In the genomic region with DNA sequence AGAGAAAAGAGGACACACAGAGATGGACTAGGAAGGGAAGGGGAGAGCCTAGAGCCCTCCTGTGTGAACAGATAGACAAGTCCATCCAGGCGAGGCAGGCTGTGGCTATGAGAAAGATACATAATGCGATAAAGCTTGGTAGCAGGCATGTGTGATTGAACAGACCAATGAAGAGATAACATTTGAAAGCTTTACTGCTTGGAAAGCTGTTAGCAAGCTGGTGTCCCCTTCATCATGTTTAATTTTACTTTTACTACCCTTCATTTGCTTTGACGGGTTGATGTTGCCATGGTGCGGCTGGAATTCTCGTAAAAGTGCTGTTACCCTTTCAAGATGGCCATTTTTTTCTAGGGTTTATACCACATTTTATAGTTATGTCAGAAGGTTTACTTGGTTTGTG, we compare ENCODE assay signal across 18 mouse cellular contexts.
DNase-seq lines count a peak whose midpoint lies in the region; ATAC-seq and TF ChIP-seq lines count a peak whose summit lies in the region.
"Had no signal": no experiment of that assay in that cellular context is flagged by ENCODE, and none has a peak within 500 bp of the region (broad histone marks: within the 10 kb centered on the region; RNA-seq: fewer than 3 reads in every experiment).

No protein-coding gene starts in this region.

- WGBS in heart, embryonic 11.5 days (ENCODE audit: insufficient replicate concordance): 74% methylated on average over 5 of the region's 5 CpGs
- 34% methylated on average over 5 of the region's 5 CpGs for WGBS in kidney, embryonic 16.5 days
- WGBS in heart, postnatal 0 days: 71% methylated on average over 5 of the region's 5 CpGs

- no peak for TF ChIP-seq CTCF in heart, postnatal 0 days (IDR thresholded peaks at IDR 0.05; ENCODE audit: low read depth)

- no peak for TF ChIP-seq EP300 in heart, postnatal 0 days (IDR thresholded peaks at IDR 0.05; ENCODE audit: low read depth)

- peaks cover 9% of the 10 kb centered on the region; the same call in 1 of the 2 replicates for H3K4me1 ChIP-seq in heart, embryonic 11.5 days (ENCODE audit: control insufficient read depth, insufficient read depth, low read length)
- no peaks in the 10 kb centered on the region for H3K4me1 ChIP-seq in kidney, embryonic 16.5 days (ENCODE audit: insufficient read depth, low read length)
- peaks cover 21% of the 10 kb centered on the region for H3K4me1 ChIP-seq in heart, postnatal 0 days (ENCODE audit: control insufficient read depth, insufficient read depth)
- H3K4me1 ChIP-seq: hindbrain, embryonic 10.5 days had no signal

- H3K79me2 ChIP-seq in myocyte (ENCODE audit: control insufficient read depth, insufficient read depth): no peaks in the 10 kb centered on the region

- no peak overlapping the region for H3K4me3 ChIP-seq in heart, embryonic 11.5 days (ENCODE audit: low read depth, low read length)
- H3K4me3 ChIP-seq in kidney, embryonic 16.5 days (ENCODE audit: low read length): no peak overlapping the region
- no peak overlapping the region for H3K4me3 ChIP-seq in heart, postnatal 0 days (ENCODE audit: low read depth, low read length)
- H3K4me3 ChIP-seq in myocyte: no peak overlapping the region
- H3K4me3 ChIP-seq: hindbrain, embryonic 10.5 days had no signal

- H3K9me3 ChIP-seq in heart, embryonic 11.5 days (replicated peaks; ENCODE audit: control insufficient read depth, low read length): no peaks in the 10 kb centered on the region
- H3K9me3 ChIP-seq in kidney, embryonic 16.5 days (ENCODE audit: low read length): no peaks in the 10 kb centered on the region
- H3K9me3 ChIP-seq in heart, postnatal 0 days (replicated peaks; ENCODE audit: control insufficient read depth, low read length): no peaks in the 10 kb centered on the region
- H3K9me3 ChIP-seq: hindbrain, embryonic 10.5 days had no signal

- DNase-seq in heart, adult 11 months: no peak
- no peak for DNase-seq in kidney, adult 18-20 months
- no peak for DNase-seq in heart, postnatal 0 days (ENCODE audit: low spot score)
- no peak for DNase-seq in thymus, adult 18-20 months
- no peak for DNase-seq in lung, postnatal 14 days
- DNase-seq: adrenal gland, adult 8-10 months; gastrocnemius, postnatal 14 days; retina, postnatal 1 day; thymus, adult 2 months had no signal

- H3ac ChIP-seq in myocyte (ENCODE audit: control insufficient read depth, insufficient read length): no peak overlapping the region

- no peaks in the 10 kb centered on the region for H3K36me3 ChIP-seq in heart, embryonic 11.5 days (ENCODE audit: control insufficient read depth, insufficient read depth, low read length)
- no peaks in the 10 kb centered on the region for H3K36me3 ChIP-seq in kidney, embryonic 16.5 days (ENCODE audit: insufficient read depth, low read length)
- H3K36me3 ChIP-seq in heart, postnatal 0 days (replicated peaks; ENCODE audit: control insufficient read depth, insufficient read depth, low read length): no peaks in the 10 kb centered on the region
- H3K36me3 ChIP-seq in myocyte (ENCODE audit: control insufficient read depth, insufficient read depth): no peaks in the 10 kb centered on the region
- H3K36me3 ChIP-seq: hindbrain, embryonic 10.5 days had no signal

- no peak for TF ChIP-seq POLR2A in myocyte (IDR thresholded peaks at IDR 0.05; ENCODE audit: insufficient read length, low read depth)

- peak overlapping the region; percentile 91 for H3K27ac ChIP-seq in heart, embryonic 11.5 days (ENCODE audit: low read depth, low read length)
- no peak overlapping the region for H3K27ac ChIP-seq in kidney, embryonic 16.5 days (ENCODE audit: low read length)
- peak overlapping the region; percentile 97 for H3K27ac ChIP-seq in heart, postnatal 0 days (ENCODE audit: low read depth)
- H3K27ac ChIP-seq: hindbrain, embryonic 10.5 days; liver, embryonic 14.5 days had no signal

- no peaks in the 10 kb centered on the region for H3K27me3 ChIP-seq in heart, embryonic 11.5 days (ENCODE audit: control insufficient read depth, insufficient read depth, low read length)
- H3K27me3 ChIP-seq in kidney, embryonic 16.5 days (ENCODE audit: insufficient read depth, low read length): no peaks in the 10 kb centered on the region
- no peaks in the 10 kb centered on the region for H3K27me3 ChIP-seq in heart, postnatal 0 days (ENCODE audit: control insufficient read depth, insufficient read depth, low read length)
- no peaks in the 10 kb centered on the region for H3K27me3 ChIP-seq in myocyte (ENCODE audit: control insufficient read depth, insufficient read depth, insufficient read length)

- no peak for ATAC-seq in heart, embryonic 11.5 days (replicated peaks; ENCODE audit: insufficient number of reproducible peaks, low FRiP score, low TSS enrichment)
- 0 out of 2 replicates have a peak, but pooled peaks have one; percentile 57 for ATAC-seq in kidney, embryonic 16.5 days (ENCODE audit: low FRiP score, low TSS enrichment)
- ATAC-seq in heart, postnatal 0 days (ENCODE audit: insufficient read depth, low read depth): no peak; the same call in 1 of the 2 replicates
- ATAC-seq: forebrain, embryonic 16.5 days; inflammation-experienced regulatory T-cells, adult 6 months; lung, postnatal 0 days had no signal

- H3K9ac ChIP-seq in heart, embryonic 11.5 days (ENCODE audit: low read depth, low read length): 0 out of 2 replicates have a peak overlapping the region, but pooled peaks have one; percentile 43
- no peak overlapping the region for H3K9ac ChIP-seq in kidney, embryonic 16.5 days (replicated peaks; ENCODE audit: low read length)
- H3K9ac ChIP-seq in heart, postnatal 0 days (replicated peaks; ENCODE audit: low read depth, low read length): no peak overlapping the region; the same call in 1 of the 2 replicates
- H3K9ac ChIP-seq: liver, embryonic 14.5 days had no signal

- H3K4me2 ChIP-seq in heart, embryonic 11.5 days: peak overlapping the region; percentile 19; the same call in 1 of the 2 replicates
- H3K4me2 ChIP-seq in kidney, embryonic 16.5 days (replicated peaks; ENCODE audit: low read depth, low read length): no peak overlapping the region
- no peak overlapping the region for H3K4me2 ChIP-seq in heart, postnatal 0 days (ENCODE audit: low read depth, low read length)
- H3K4me2 ChIP-seq in myocyte (ENCODE audit: low read depth): peak overlapping the region; percentile 49
- H3K4me2 ChIP-seq: midbrain, embryonic 11.5 days had no signal

TF ChIP-seq in myocyte, 11 proteins besides CTCF, POLR2A, EP300 and RAD21:
- TF ChIP-seq E2F4 (IDR thresholded peaks at IDR 0.05; ENCODE audit: insufficient read depth): no peak

Comparison
In these comparisons a context has a peak if more than half of its experiments do, and no peak if none do; other contexts are left out.
1. H3K4me2 ChIP-seq: peak in heart, embryonic 11.5 days (single experiment) and myocyte (single experiment); none in kidney, embryonic 16.5 days (single experiment) and heart, postnatal 0 days (single experiment).